Mouse (Mus musculus): ENCODE measurements around the gene Mpzl3.
"Not testable (repeated sequence)": the region's sequence is repeated elsewhere in the genome, so short reads cannot be mapped to it uniquely, and the experiment has no call there.

Mpzl3 gene

GRCm38 (mm10) chr9:45055082-45055713 is at the start of gene Mpzl3:
Gene Mpzl3, plus strand, starts transcription at chr9:45055186.
- peak; percentile 94 for DNase-seq (ENCODE audit: inconsistent ontology term)

- DNase-seq (ENCODE audit: inconsistent ontology term) = no peak
Observed at GRCm38 (mm10) chr9:45007404-45007803, 47.6 kb upstream of the Mpzl3 start.

GRCm38 (mm10) chr9:45008342-45008741 is 46.6 kb upstream of the Mpzl3 start:
- no peak for DNase-seq (ENCODE audit: inconsistent ontology term)

- DNase-seq (ENCODE audit: inconsistent ontology term) = no peak
Observed at GRCm38 (mm10) chr9:45009180-45010078, 45.6 kb upstream of the Mpzl3 start, which contains the start of gene Cd3e. Gene Cd3e, minus strand, starts transcription at chr9:45009627.

GRCm38 (mm10) chr9:45010461-45010860 is 44.5 kb upstream of the Mpzl3 start:
- no peak for DNase-seq (ENCODE audit: inconsistent ontology term)

- no peak for DNase-seq (ENCODE audit: inconsistent ontology term)
Observed at GRCm38 (mm10) chr9:45011291-45011690, 43.7 kb upstream of the Mpzl3 start.

GRCm38 (mm10) chr9:45014879-45015278 is 40.1 kb upstream of the Mpzl3 start:
- DNase-seq (ENCODE audit: inconsistent ontology term) = no peak

GRCm38 (mm10) chr9:45015841-45016240 is 39.1 kb upstream of the Mpzl3 start:
- DNase-seq (ENCODE audit: inconsistent ontology term) = no peak

- no peak for DNase-seq (ENCODE audit: inconsistent ontology term)
Observed at GRCm38 (mm10) chr9:45018031-45018430, 37.0 kb upstream of the Mpzl3 start.

- peak; percentile 34 for DNase-seq (ENCODE audit: inconsistent ontology term)
Observed at GRCm38 (mm10) chr9:45022800-45023199, 32.2 kb upstream of the Mpzl3 start.

- DNase-seq (ENCODE audit: inconsistent ontology term) = no peak
Observed at GRCm38 (mm10) chr9:45023638-45024037, 31.3 kb upstream of the Mpzl3 start.

GRCm38 (mm10) chr9:45024187-45024586 is 30.8 kb upstream of the Mpzl3 start:
- DNase-seq (ENCODE audit: inconsistent ontology term) = no peak

GRCm38 (mm10) chr9:45027376-45027775 is 27.6 kb upstream of the Mpzl3 start:
- no peak for DNase-seq (ENCODE audit: inconsistent ontology term)

GRCm38 (mm10) chr9:45030341-45030740 is 24.6 kb upstream of the Mpzl3 start:
- no peak for DNase-seq (ENCODE audit: inconsistent ontology term)

GRCm38 (mm10) chr9:45032261-45032660 is 22.7 kb upstream of the Mpzl3 start:
- no peak for DNase-seq (ENCODE audit: inconsistent ontology term)

GRCm38 (mm10) chr9:45034526-45034925 is 20.5 kb upstream of the Mpzl3 start:
- DNase-seq (ENCODE audit: inconsistent ontology term) = no peak

GRCm38 (mm10) chr9:45037803-45038202 is 17.2 kb upstream of the Mpzl3 start:
- not testable (repeated sequence) for DNase-seq (ENCODE audit: inconsistent ontology term)

- DNase-seq (ENCODE audit: inconsistent ontology term) = no peak
Observed at GRCm38 (mm10) chr9:45039499-45039898, 15.5 kb upstream of the Mpzl3 start, which contains the start of gene Mpzl2. Gene Mpzl2, plus strand, starts transcription at chr9:45039799.

- DNase-seq (ENCODE audit: inconsistent ontology term) = no peak
Observed at GRCm38 (mm10) chr9:45040066-45040845, 14.7 kb upstream of the Mpzl3 start.

GRCm38 (mm10) chr9:45041131-45041838 is 13.7 kb upstream of the Mpzl3 start:
- no peak for DNase-seq (ENCODE audit: inconsistent ontology term)

GRCm38 (mm10) chr9:45042056-45042720 is 12.8 kb upstream of the Mpzl3 start:
- DNase-seq (ENCODE audit: inconsistent ontology term) = peak; percentile 39

All from Muller cell, postnatal 12 days (primary cell).